Mouse (Mus musculus) midbrain, embryonic 10.5 days (tissue): ENCODE measurements at regions not wholly inside any gene's neighbourhood (a gene's known extent, or its start where the extent isn't known, plus 50 kb on each side); places are given as distances from the start of the nearest gene placed in this dataset.

Experiments used
- DNase-seq: peaks from one replicate; pipeline ENCODE4 v3.0.0-alpha.2; 2017; ENCODE audit warnings: low spot score
- H3K27ac ChIP-seq: fragments of 300-500 bp; sonication (generic); replicated peaks from 2 replicates; pipeline ENCODE4 v1.5.1; 2016; ENCODE audit warnings: mild to moderate bottlenecking
- H3K27me3 ChIP-seq: fragments of 300-500 bp; sonication (generic); 2 replicates; pipeline ENCODE4 v1.6.1; 2016; ENCODE audit warnings: low read depth, mild to moderate bottlenecking; ENCODE audit not compliant: poor library complexity, severe bottlenecking
- H3K36me3 ChIP-seq: fragments of 300-500 bp; sonication (generic); 2 replicates; pipeline ENCODE4 v1.6.1; 2016; ENCODE audit warnings: mild to moderate bottlenecking, moderate library complexity
- H3K4me1 ChIP-seq: fragments of 300-500 bp; sonication (generic); 2 replicates; pipeline ENCODE4 v1.6.1; 2016
- H3K4me3 ChIP-seq: fragments of 300-500 bp; sonication (generic); 2 replicates; pipeline ENCODE4 v1.5.1; 2016; ENCODE audit warnings: mild to moderate bottlenecking, moderate library complexity
- H3K9me3 ChIP-seq: fragments of 300-500 bp; sonication (generic); replicated peaks from 2 replicates; pipeline ENCODE4 v1.6.1; 2016; ENCODE audit warnings: mild to moderate bottlenecking
- WGBS: fragments of 180-500 bp; shearing (Covaris S2); methylation state at CpG from one replicate; pipeline ENCODE4 v1.1.7; 2016; 5-methylcytosine and 5-hydroxymethylcytosine counted together

DNA sequence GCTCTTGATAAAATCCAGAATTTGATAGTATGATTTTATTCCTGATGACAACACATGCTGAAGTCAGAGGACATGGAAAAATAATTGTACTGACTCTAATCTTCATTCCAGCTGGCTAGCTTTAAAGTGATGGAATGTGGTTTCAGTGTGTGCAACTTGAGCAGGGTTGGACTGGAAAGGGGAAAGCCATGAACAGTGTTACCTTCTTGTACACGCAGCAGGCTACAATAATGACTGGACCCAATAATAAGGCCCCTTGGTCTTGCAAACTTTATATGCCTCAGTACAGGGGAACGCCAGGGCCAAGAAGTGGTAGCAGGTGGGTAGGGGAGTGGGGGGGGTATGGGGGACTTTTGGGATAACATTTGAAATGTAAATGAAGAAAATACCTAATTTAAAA, 90.8 kb upstream of the B430305J03Rik start:
- H3K27me3 ChIP-seq: no peaks in the 10 kb centered on the region
- WGBS: 86% methylated on average over 2 of the region's 2 CpGs
- H3K27ac ChIP-seq: no peak overlapping the region
- no peaks in the 10 kb centered on the region for H3K36me3 ChIP-seq
- H3K4me1 ChIP-seq: no peaks in the 10 kb centered on the region
- 0 out of 2 replicates have a peak, but pooled peaks cover 2% of the 10 kb centered on the region for H3K9me3 ChIP-seq
- no peak overlapping the region for H3K4me3 ChIP-seq
- DNase-seq: no peak

DNA sequence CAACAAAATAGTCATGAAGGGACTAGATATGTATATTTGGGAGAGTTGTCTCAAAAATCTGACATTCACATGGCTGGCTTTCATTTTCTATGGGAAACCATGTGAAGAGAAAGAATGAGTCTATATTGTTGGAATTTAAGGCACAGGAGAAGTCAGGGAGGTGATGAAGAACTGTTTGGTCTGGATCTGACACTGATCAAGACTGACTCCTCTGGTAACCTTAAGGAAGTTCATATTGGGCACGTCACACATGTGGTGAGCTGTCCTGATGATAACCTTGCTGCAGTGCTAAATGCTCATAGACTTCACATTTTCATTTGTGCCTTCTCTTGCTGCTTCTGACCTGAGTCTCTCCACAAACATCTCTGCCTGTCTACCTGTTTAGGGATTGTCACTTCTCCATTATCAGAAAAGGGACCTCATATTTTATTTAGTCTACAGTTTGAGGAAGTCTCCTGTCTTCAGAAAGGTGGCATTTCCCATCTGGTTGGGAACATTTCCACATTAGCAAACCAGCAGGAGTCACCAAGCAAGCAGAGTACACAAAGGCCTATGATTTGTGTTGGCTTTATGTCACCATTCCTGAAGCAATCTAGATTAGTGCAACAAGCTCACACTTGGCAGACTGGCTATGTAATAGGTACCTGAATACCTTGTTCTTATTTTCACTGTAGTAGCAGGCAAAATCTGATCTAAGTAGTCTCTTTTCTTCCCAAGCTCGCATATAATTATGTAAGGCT, 76.4 kb upstream of the B430305J03Rik start:
- Histone ChIP-seq H3K36me3 (no peaks in the 10 kb centered on the region), H3K4me3 (no peak overlapping the region)
- WGBS: 85% methylated on average over 2 of the region's 2 CpGs

GRCm38 (mm10) chr3:61441445-61441844, 75.7 kb upstream of the B430305J03Rik start:
- Histone ChIP-seq H3K9me3 (no peaks in the 10 kb centered on the region), H3K27ac (no peak overlapping the region), H3K4me3 (no peak overlapping the region), H3K4me1 (no peaks in the 10 kb centered on the region), H3K36me3 (no peaks in the 10 kb centered on the region), H3K27me3 (no peaks in the 10 kb centered on the region)
- no peak for DNase-seq
- WGBS: 91% methylated on average over 4 of the region's 4 CpGs

More for the DNA sequence above, 76.4 kb upstream of the B430305J03Rik start:
- H3K4me1 ChIP-seq: no peaks in the 10 kb centered on the region
- DNase-seq: no peak
- no peak overlapping the region for H3K27ac ChIP-seq
- H3K9me3 ChIP-seq: no peaks in the 10 kb centered on the region
- no peaks in the 10 kb centered on the region for H3K27me3 ChIP-seq

- Histone ChIP-seq H3K27me3 (no peaks in the 10 kb centered on the region), H3K4me3 (no peak overlapping the region), H3K36me3 (no peaks in the 10 kb centered on the region), H3K4me1 (no peaks in the 10 kb centered on the region), H3K27ac (no peak overlapping the region), H3K9me3 (no peaks in the 10 kb centered on the region)
- WGBS: 72% methylated on average over 1 of the region's 1 CpGs
- DNase-seq: no peak
Observed at GRCm38 (mm10) chr3:61428713-61429112, 63.0 kb upstream of the B430305J03Rik start.

DNA sequence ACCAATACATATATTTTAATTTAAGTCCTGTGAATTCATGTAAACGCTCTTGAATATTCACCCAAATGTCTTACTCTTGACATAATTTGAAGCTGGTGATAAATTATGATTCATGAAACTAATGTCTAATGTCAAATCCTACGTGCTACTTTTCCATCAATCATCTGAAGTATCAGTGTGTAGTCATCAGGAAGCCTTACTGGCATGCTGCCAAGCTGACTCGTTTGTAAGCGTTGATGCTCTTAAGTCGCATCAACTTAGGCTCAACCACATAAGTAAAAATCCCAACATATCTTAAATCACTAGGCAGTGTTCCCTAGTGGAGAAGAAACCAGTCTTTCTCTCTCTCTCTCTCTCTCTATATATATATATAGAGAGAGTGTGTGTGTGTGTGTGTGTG, 58.2 kb upstream of the B430305J03Rik start:
- no peak overlapping the region for H3K4me3 ChIP-seq
- no peak for DNase-seq
- no peaks in the 10 kb centered on the region for H3K9me3 ChIP-seq
- H3K27ac ChIP-seq: no peak overlapping the region
- H3K36me3 ChIP-seq: no peaks in the 10 kb centered on the region
- WGBS: 90% methylated on average over 5 of the region's 5 CpGs
- no peaks in the 10 kb centered on the region for H3K27me3 ChIP-seq
- H3K4me1 ChIP-seq: no peaks in the 10 kb centered on the region

DNA sequence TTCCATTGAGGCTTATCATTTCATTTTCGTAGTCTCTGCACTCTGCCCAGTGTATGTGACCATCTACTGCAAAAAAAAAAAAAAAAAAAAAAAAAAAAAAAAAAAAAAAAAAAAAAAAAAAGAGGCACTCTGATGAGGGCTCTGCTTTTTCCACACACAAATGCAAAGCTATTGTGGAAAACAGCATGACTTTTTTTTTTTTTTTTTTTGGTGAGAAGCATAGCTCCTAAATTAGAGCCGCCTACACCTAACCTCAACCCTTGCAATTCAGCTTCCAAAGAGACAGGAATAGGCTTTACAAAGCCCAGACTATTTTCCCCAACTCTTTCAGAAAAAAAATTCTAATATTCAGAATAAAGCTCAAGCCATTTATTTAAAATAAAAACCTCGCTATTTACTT, 54.0 kb upstream of the B430305J03Rik start:
- no peak for DNase-seq
- Histone ChIP-seq H3K36me3 (no peaks in the 10 kb centered on the region), H3K9me3 (no peaks in the 10 kb centered on the region), H3K4me3 (no peak overlapping the region), H3K27ac (no peak overlapping the region), H3K4me1 (no peaks in the 10 kb centered on the region; the same call in 1 of the 2 replicates), H3K27me3 (no peaks in the 10 kb centered on the region)
- 84% methylated on average over 3 of the region's 3 CpGs for WGBS

DNA sequence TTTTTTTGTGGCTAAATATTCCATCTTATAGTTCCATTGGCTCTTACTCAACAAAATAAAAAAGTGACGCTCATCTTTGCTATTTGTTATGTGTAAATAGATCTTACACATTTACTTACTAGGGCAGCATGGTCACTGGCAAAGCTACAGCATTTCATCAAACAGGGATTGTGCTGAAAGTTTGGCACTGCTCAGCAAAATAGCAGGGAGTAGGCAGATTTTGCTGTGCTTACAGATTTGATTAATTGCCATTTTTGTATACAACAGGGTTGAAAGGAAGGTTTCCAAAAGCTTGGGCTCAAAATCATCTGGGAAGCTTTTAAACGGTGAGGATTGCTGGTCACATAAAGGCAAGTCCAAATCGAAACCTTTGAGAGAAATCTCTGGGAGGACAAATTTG, 52.3 kb upstream of the B430305J03Rik start:
- 86% methylated on average over 3 of the region's 3 CpGs for WGBS
- H3K4me1 ChIP-seq: no peaks in the 10 kb centered on the region; the same call in 1 of the 2 replicates
- no peaks in the 10 kb centered on the region for H3K36me3 ChIP-seq
- no peaks in the 10 kb centered on the region for H3K9me3 ChIP-seq
- H3K4me3 ChIP-seq: no peak overlapping the region
- DNase-seq: no peak
- no peaks in the 10 kb centered on the region for H3K27me3 ChIP-seq
- no peak overlapping the region for H3K27ac ChIP-seq
